Mouse (Mus musculus): Measurements from ENCODE around the gene Pepd. TPM values are rescaled to one million over a fixed set of nuclear protein-coding genes. Genes with fewer than 3 reads are reported as not detected.
A peak's percentile ranks its signal among the peaks of the same experiment; 100 is the strongest.

Pepd gene
- total RNA-seq, 2 experiments from 2014 or later = 28.9 to 30.1 TPM

GRCm38 (mm10) chr7:35080843-35081338, 168.7 kb downstream of the Pepd start:
- intact Hi-C loops (cut with DNase I) = no loop called here
- DNase-seq (ENCODE audit: extremely low spot score in 1 of 2, low spot score in 2 of 2) = no peak
- H3K27ac ChIP-seq = peak overlapping the region; percentile 1
- no peak for TF ChIP-seq CTCF (IDR thresholded peaks at IDR 0.05)
- H3K4me3 ChIP-seq = no peak overlapping the region

DNA sequence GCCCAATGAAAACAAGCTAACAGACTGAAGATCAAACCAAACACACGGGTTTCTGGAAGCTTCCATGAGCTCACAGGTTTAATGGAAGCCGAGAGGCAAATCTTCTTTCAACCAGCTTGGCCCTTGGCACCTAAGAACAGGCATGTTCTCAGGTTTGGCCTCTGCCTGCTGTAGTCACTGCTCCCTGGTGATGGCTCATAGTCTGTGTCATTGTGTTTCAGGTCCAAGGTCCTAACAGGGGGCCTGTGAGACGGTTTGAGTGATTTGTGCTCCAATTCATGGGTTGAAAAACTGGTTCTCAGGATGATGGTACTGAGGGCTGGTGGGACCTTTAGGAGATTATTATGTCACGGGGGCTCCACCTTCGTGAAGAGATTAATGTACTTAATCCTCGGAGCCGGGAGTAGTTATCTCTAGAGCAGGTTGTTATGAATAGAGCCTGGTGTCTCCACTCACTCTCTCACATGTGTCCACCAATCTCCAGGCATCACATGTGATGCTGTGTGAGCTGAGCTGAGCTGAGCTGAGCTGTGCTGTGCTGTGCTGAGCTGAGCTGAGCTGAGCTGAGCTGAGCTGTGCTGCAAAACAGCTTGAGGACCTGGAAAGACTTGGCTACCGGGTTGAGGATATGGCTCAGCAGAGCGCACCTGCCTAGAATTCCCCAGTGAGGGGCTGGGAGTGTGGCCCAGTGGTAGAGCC, 169.4 kb downstream of the Pepd start:
- H3K27ac ChIP-seq = peak overlapping the region; percentile 1
- DNase-seq (ENCODE audit: extremely low spot score in 1 of 2, low spot score in 2 of 2) = no peak
- no peak overlapping the region for H3K4me3 ChIP-seq
- intact Hi-C loops (cut with DNase I) = no loop called here
- TF ChIP-seq CTCF (IDR thresholded peaks at IDR 0.05) = no peak

DNA sequence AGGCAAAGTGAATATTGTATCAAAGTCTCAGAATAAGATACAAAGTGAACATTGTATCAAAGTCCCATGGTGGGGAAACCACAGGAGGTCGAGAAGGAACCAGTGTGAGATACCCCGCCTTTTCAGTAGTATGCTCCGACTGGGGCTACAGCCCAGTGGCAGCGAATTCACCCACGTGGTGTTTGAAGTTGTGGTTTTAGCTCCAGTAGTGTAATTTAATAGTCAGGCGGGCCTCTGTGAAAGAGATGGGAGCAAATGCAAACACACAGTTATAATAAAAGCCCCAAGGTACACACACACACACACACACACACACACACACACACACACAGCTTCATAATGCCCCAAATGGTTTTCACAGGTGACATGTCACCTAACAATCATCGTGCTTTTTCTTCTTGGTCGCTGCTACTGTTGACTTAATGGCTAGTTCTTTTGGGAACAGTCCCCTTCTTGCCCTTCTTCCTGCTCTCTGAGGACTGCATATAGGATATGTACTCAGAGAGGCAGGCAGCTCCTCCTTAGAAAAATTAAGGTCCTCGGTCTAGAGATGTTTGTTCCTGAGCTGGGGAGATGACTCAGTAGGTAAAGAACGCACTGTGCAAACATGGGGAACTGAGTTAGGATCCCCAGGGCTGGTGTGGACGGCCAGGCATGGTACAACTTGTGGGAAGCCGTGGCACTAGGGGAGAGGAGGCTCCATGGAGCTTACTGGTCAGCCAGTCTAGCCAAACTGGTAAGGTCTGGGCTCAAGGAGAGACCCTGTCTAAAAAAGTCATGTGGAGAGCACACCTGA, 172.6 kb downstream of the Pepd start:
- TF ChIP-seq CTCF (IDR thresholded peaks at IDR 0.05) = no peak

GRCm38 (mm10) chr7:35086271-35086861, 174.2 kb downstream of the Pepd start:
- peak; percentile 27 for TF ChIP-seq CTCF (IDR thresholded peaks at IDR 0.05)
- peak overlapping the region; percentile 35 for H3K4me3 ChIP-seq
- intact Hi-C loops (cut with DNase I) = loop anchor here (2.0 to 5.0 kb wide), 2 partner anchors 30 to 59 kb away; partner anchors contain the start of gene Cebpg
- DNase-seq (ENCODE audit: extremely low spot score in 1 of 2, low spot score in 2 of 2) = peak; percentile 29 to 46
- H3K27ac ChIP-seq = no peak overlapping the region

More for the DNA sequence above, 172.6 kb downstream of the Pepd start:
- no peak for DNase-seq (ENCODE audit: extremely low spot score in 1 of 2, low spot score in 2 of 2)
- no peak overlapping the region for H3K27ac ChIP-seq
- H3K4me3 ChIP-seq = no peak overlapping the region
- intact Hi-C loops (cut with DNase I) = loop anchor here (5.0 kb wide), 1 partner anchor 57 kb away; no protein-coding TSS in a partner anchor

GRCm38 (mm10) chr7:35090550-35090949, 178.4 kb downstream of the Pepd start:
- Histone ChIP-seq H3K4me3 (no peak overlapping the region), H3K27ac (no peak overlapping the region)
- DNase-seq (ENCODE audit: extremely low spot score in 1 of 2, low spot score in 2 of 2) = no peak
- no peak for TF ChIP-seq CTCF (IDR thresholded peaks at IDR 0.05)
- intact Hi-C loops (cut with DNase I) = no loop called here

Small RNAs within 50 kb of the gene (microRNA-seq; reads per million reads assigned to microRNA genes)
- 0 reads per million in 2 experiments for gene Gm25033

Other genes with a start within 250 kb of the Pepd start
- 10 to 100 TPM; 20.9 to 22.0 TPM for gene Chst8, start 99.7 kb upstream of the Pepd start, total RNA-seq (2021)
- 10 to 100 TPM; 34.3 to 38.4 TPM for gene Cebpg, start 144.2 kb downstream of the Pepd start, total RNA-seq (2021)
- 10 to 100 TPM; 10.3 to 11.4 TPM for gene Cebpa, start 206.9 kb downstream of the Pepd start, total RNA-seq (2021)